Mouse (Mus musculus) C2C12 (cell line): ENCODE data around the gene Olfr763.

Experiments
- CEBPB ChIP-seq: IDR thresholded peaks from one replicate; pipeline ENCODE4 v1.6.1; 2011; ENCODE audit warnings: low read depth, mild to moderate bottlenecking, control low read depth, moderate library complexity
- CTCF ChIP-seq: IDR thresholded peaks from one replicate; pipeline ENCODE4 v1.5.1; 2011; ENCODE audit not compliant: control insufficient read depth, insufficient read depth, insufficient read length
- FOSL1 ChIP-seq: IDR thresholded peaks from one replicate; pipeline ENCODE4 v1.8.0; 2011; ENCODE audit warnings: mild to moderate bottlenecking, low read length; ENCODE audit not compliant: poor library complexity, insufficient read depth, severe bottlenecking
- MAX ChIP-seq: IDR thresholded peaks from one replicate; pipeline ENCODE4 v1.6.1; 2011; ENCODE audit warnings: mild to moderate bottlenecking, control low read depth
- MYOD1 ChIP-seq: IDR thresholded peaks from one replicate; pipeline ENCODE4 v1.6.1; 2011; ENCODE audit warnings: low read depth; ENCODE audit not compliant: control insufficient read depth, insufficient read length
- MYOG ChIP-seq: IDR thresholded peaks from one replicate; pipeline ENCODE4 v1.6.1; 2011; ENCODE audit not compliant: control insufficient read depth, insufficient read length; ENCODE audit errors: extremely low read depth
- USF1 ChIP-seq: IDR thresholded peaks from one replicate; pipeline ENCODE4 v1.6.1; 2011; ENCODE audit warnings: low read depth, mild to moderate bottlenecking, control low read depth, moderate library complexity

GRCm38 (mm10) chr10:128968341-128968749 is 42.2 kb upstream of the Olfr763 start:
- no peak for TF ChIP-seq CTCF
- TF ChIP-seq MAX: no peak
- no peak for TF ChIP-seq MYOG
- no peak for TF ChIP-seq FOSL1
- no peak for TF ChIP-seq MYOD1
- TF ChIP-seq CEBPB: no peak
- TF ChIP-seq USF1: no peak
